Mouse (Mus musculus) telencephalon, adult 2 months (tissue): ENCODE measurements at regions not wholly inside any gene's neighbourhood (a gene's known extent, or its start where the extent isn't known, plus 50 kb on each side); places are given as distances from the start of the nearest gene placed in this dataset.

Experiments used
- DNase-seq: peaks from one replicate; pipeline ENCODE4 v3.0.0-alpha.2; 2011; ENCODE audit warnings: low read depth, low spot score

GRCm38 (mm10) chr4:62755237-62755900 is 195.7 kb downstream of the Rgs3 start:
- DNase-seq, result no peak

DNA sequence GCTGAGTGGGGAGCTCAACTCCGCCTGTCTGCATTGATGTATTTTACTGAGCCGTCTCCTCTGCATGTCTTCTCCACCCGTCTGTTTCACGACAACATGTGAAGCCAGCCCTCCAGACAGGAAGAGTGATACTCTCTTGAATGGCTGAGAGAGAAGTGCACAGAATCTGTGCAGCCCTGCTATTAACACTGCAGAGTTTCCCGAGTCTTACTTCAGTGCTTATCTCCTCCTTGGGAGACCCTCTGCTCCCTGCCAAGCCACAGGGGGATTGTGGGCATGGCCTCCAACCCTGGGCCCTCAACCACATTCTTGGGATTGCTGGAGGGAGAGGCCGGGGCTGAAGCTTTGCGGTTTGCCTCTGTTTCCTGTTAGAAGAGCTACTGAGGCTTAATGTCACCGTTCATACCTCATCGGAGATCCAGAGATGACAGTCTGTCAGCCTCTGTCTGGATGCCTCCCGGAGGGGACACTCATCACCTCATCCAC is 197.1 kb downstream of the Rgs3 start:
- no peak for DNase-seq

GRCm38 (mm10) chr4:62760748-62761604 is 201.3 kb downstream of the Rgs3 start:
- DNase-seq, result no peak

- DNase-seq, result peak; percentile 39
Measured at GRCm38 (mm10) chr4:62761672-62762071, 202.0 kb downstream of the Rgs3 start.

- peak; percentile 42 for DNase-seq
Measured at GRCm38 (mm10) chr4:62763990-62764389, 201.4 kb upstream of the Zfp618 start.

GRCm38 (mm10) chr4:62769469-62770234 is 195.7 kb upstream of the Zfp618 start:
- DNase-seq, result no peak

- no peak for DNase-seq
Measured at GRCm38 (mm10) chr4:62775005-62775609, 190.3 kb upstream of the Zfp618 start.

DNA sequence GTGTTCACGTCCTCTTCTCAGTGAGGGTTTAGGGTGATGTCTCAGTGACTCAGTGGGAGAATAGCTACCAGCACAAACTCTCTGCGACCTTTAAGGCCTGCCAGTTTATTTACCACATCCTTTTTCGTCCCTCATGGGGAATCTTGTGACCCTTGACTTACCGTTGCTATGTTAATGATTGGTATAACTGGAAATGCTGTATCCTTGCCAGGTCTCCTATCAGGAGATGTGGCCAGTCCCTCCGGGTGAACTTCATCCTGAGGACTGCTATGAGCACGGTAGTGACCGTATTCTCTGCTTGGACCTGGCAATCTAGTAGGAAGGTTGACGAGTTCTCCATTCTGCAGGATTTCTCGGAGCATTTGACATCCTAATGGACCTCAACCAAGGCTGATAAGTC is 188.5 kb upstream of the Zfp618 start:
- no peak for DNase-seq

DNA sequence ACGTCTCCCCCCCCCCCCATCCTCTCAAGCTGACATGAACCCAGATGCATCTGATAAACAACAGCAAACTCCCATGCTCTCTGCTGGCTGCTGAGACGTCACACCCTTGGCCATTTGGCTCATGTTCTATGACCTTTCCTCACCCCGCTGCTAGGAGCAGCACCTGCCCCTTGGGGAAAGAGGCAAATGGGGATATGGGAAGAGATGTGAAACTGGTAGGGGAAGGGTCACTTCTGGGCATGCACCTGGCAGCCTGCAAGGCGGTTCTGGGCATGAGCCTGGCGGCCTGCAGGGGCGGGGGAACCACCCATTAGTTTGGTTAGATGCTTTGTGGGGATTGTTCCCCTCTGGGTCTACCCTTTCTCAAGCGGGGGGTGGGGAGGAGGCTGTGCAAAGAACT is 187.9 kb upstream of the Zfp618 start:
- no peak for DNase-seq

GRCm38 (mm10) chr4:62778621-62779020 is 186.8 kb upstream of the Zfp618 start:
- DNase-seq, result no peak

- peak; percentile 83 for DNase-seq
Measured at GRCm38 (mm10) chr4:62780409-62780808, 185.0 kb upstream of the Zfp618 start.

DNA sequence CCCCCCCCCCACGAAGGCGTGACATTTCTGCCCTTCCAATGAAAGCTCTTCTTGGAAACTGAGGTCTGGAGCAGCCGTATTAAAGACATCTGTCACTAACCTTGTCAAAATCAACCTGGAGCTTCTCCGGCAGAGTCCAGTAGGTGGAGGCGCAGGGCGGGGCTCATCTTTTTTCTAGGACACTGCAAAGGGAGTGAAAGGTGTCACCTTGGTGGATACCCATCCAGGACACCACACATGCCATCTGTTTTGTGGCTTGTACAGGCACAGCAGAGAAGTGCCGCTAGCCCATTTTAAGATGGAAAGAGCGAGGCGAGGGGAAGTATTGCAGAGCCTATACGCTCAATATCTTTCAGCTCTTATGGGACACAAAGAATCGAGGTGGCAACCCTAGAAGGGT is 184.5 kb upstream of the Zfp618 start:
- DNase-seq, result no peak

DNA sequence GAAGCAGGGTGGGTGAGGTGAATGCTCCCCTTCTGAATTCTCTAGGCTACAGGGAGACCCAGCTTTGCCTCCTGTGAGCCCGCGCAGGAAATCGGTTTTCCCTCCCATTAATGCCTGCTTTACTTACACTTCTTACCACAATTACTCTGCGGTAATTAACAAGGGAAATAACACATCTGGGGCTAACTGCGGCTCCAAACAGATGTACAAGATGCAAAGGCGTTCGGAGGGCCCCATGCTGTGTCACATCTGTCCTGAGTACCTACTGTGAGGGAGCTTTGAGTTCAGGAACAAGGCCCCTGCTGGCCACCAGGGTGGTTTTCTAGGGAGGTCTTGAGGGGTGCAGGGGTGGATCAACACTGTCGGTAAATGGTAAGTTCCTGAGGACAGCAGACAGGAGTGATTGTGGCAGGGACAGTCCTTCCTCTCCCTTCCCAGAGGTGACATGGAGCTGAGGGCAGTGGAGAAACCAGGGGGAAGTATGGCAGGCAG is 184.0 kb upstream of the Zfp618 start:
- DNase-seq, result no peak

GRCm38 (mm10) chr4:62785711-62786110 is 179.7 kb upstream of the Zfp618 start:
- DNase-seq, result no peak

- no peak for DNase-seq
Measured at GRCm38 (mm10) chr4:62789696-62790095, 175.7 kb upstream of the Zfp618 start.

GRCm38 (mm10) chr4:62793582-62793981 is 171.8 kb upstream of the Zfp618 start:
- no peak for DNase-seq

DNA sequence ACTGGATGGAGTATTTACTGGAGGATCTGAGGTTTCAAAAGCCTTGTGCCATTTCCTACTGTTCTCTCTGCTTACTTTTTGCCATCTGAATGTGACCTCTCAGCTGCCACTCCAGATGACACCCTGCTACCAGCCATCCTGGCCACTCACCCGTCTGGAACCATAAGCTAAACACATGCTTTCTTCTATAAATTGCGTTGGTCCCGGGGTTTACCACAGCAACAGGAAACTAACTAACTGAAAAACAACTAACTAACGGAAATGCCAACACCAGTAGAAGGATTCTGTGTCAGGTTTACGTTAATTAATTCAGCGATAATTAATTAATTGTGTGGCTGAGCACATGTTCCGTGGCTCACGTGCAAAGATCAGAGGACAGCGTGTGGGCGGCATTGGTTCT is 169.8 kb upstream of the Zfp618 start:
- DNase-seq, result no peak

DNA sequence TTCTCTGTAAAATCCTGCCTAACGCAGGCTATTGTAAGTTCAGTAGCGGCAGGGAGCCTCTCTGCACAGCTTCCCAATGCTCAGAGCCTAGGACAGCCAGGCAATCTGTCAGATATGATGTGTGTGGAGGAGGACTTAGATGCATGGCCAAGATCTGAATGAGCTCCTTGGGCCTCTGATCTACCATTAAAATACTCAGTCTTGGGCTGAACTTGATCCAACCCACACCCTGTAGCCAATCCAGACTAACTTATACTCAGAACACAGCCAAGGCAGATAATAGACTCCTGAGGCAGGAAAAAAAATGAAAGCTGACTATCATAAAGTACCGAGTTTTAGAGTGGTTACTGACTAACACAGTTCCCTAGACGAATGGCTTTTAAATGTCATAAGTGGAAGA is 165.4 kb upstream of the Zfp618 start:
- DNase-seq, result no peak

DNA sequence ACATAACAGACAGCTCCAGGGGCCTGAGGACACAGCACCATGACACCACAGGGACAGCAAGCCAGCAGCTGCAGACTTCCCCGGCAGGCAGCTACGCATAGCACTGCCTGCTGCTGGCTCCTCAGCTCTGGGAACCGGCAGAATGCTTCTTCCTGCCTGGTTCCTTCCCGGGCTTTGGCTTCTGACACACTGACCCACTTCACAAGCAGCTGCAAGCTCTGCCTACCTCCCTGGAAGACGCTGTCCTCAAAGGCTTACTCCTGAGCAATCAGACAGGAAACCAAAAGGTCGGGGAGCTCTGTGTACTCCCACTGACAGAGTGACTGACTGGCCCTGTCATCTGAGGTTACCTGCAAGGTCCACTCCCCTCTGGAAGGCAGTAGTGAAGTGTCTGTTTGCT is 159.5 kb upstream of the Zfp618 start:
- no peak for DNase-seq

DNA sequence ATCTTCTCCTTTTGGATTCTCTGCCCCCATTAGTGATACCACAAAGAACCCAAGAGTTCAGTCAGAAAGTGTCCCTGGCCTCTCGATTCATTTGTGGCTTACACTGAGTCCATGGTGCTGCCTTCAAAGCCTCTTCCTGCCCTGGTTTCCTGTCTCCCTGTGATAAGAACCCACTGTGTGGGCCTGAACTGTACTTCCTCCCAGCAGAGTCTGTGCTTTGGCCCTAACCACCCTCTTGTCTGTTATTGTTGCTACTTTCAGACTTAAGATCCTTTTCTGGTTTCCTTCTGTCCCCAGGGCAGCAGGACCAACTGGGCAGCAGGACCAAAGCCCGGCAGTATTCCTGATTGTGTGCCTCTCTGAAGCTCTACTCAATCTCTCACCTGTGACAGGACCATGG is 158.6 kb upstream of the Zfp618 start:
- no peak for DNase-seq

- no peak for DNase-seq
Measured at GRCm38 (mm10) chr4:62807926-62808552, 157.3 kb upstream of the Zfp618 start.
